Mouse (Mus musculus) forebrain, embryonic 11.5 days (tissue): ENCODE measurements around the gene Dglucy. TPM values are rescaled to one million over a fixed set of nuclear protein-coding genes. Genes with fewer than 3 reads are reported as not detected.

Experiments
- ATAC-seq: fragments of 200-750 bp; cut with Nextera tagmentation; replicated peaks from 2 replicates; pipeline ENCODE4 v1.8.0; 2017; ENCODE audit warnings: moderate TSS enrichment; ENCODE audit not compliant: low FRiP score
- DNase-seq: peaks from one replicate; pipeline ENCODE4 v3.0.0-alpha.2; 2017; ENCODE audit warnings: low spot score
- H3K27ac ChIP-seq: fragments of 300-500 bp; sonication (generic); 2 replicates; pipeline ENCODE4 v1.5.1; 2014; ENCODE audit warnings: low read depth, low read length
- H3K27me3 ChIP-seq: fragments of 300-500 bp; sonication (generic); 2 replicates; pipeline ENCODE4 v1.6.1; 2014; ENCODE audit warnings: mild to moderate bottlenecking, low read length, mixed read lengths; ENCODE audit not compliant: control insufficient read depth, insufficient read depth
- H3K36me3 ChIP-seq: fragments of 300-500 bp; sonication (generic); 2 replicates; pipeline ENCODE4 v1.6.1; 2014; ENCODE audit warnings: mild to moderate bottlenecking, low read length, moderate library complexity, mixed read lengths; ENCODE audit not compliant: control insufficient read depth, insufficient read depth
- H3K4me1 ChIP-seq: fragments of 300-500 bp; sonication (generic); replicated peaks from 2 replicates; pipeline ENCODE4 v1.6.1; 2014; ENCODE audit warnings: low read length, mixed read lengths; ENCODE audit not compliant: control insufficient read depth, insufficient read depth
- H3K4me2 ChIP-seq: fragments of 300-500 bp; sonication (generic); 2 replicates; pipeline ENCODE4 v1.6.1; 2014; ENCODE audit warnings: low read depth, mild to moderate bottlenecking, low read length, moderate library complexity, mixed read lengths; ENCODE audit not compliant: severe bottlenecking
- H3K4me3 ChIP-seq: fragments of 300-500 bp; sonication (generic); 2 replicates; pipeline ENCODE4 v1.5.1; 2014; ENCODE audit warnings: low read depth, low read length
- H3K9ac ChIP-seq: fragments of 300-500 bp; sonication (generic); 2 replicates; pipeline ENCODE4 v1.6.1; 2014; ENCODE audit warnings: low read length
- H3K9me3 ChIP-seq: fragments of 300-500 bp; sonication (generic); 2 replicates; pipeline ENCODE4 v1.6.1; 2016; ENCODE audit warnings: low read length, mixed read lengths; ENCODE audit not compliant: control insufficient read depth
- WGBS: fragments of 180-500 bp; shearing (Covaris S2); extraction: QIAGEN DNeasy Blood & Tissue Kit; methylation state at CpG from one replicate; pipeline ENCODE4 v1.1.7; 2014; 5-methylcytosine and 5-hydroxymethylcytosine counted together
- polyA plus RNA-seq: library from polyadenylated mRNA; unstranded; fragments of >200 nt; fragmentation: Nextera tagmentation; extraction: Ambion mirVana; gene quantifications from 2 replicates; pipeline ENCODE4 v1.2.1, GENCODE M21; 2014

The Dglucy gene
- polyA plus RNA-seq, 1 experiment from 2014 or later, result 0.87 TPM

DNA sequence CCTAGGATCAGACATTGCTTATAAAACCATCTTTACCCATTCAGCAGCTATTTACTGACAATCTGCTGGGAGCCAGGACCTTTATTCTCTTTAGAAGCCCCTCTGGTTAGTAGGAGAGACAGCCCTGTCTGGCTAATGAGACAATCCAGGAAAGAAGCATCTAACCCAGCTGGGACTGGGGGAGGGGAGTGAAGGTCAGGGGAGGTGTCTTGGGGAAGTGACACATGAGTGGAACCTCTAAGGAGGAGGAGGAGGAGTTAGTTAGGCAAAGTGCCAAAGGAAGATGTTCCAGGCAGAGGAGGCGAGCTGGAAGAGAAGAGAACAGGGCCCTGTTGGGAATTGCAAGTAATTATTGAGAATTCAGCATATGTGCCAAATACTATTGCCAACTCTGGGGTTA is 25.1 kb upstream of the Dglucy start:
- Histone ChIP-seq H3K4me2 (no peak overlapping the region), H3K27me3 (no peaks in the 10 kb centered on the region), H3K27ac (no peak overlapping the region), H3K36me3 (no peaks in the 10 kb centered on the region), H3K4me1 (no peaks in the 10 kb centered on the region), H3K9ac (no peak overlapping the region), H3K4me3 (no peak overlapping the region), H3K9me3 (no peaks in the 10 kb centered on the region)
- ATAC-seq (no peak), DNase-seq (no peak)
- WGBS, result 92% methylated on average over 1 of the region's 1 CpGs

GRCm38 (mm10) chr12:100757427-100757826 is 21.4 kb upstream of the Dglucy start:
- no peaks in the 10 kb centered on the region for H3K27me3 ChIP-seq
- no peak overlapping the region for H3K4me2 ChIP-seq
- no peaks in the 10 kb centered on the region for H3K4me1 ChIP-seq
- H3K9me3 ChIP-seq, result no peaks in the 10 kb centered on the region
- no peak overlapping the region for H3K9ac ChIP-seq
- H3K4me3 ChIP-seq, result no peak overlapping the region
- ATAC-seq, result no peak
- H3K36me3 ChIP-seq, result no peaks in the 10 kb centered on the region
- DNase-seq, result no peak
- 44% methylated on average over 4 of the region's 4 CpGs for WGBS
- no peak overlapping the region for H3K27ac ChIP-seq

GRCm38 (mm10) chr12:100762663-100763425 is 16.0 kb upstream of the Dglucy start:
- Histone ChIP-seq H3K9ac (no peak overlapping the region), H3K27ac (no peak overlapping the region), H3K27me3 (no peaks in the 10 kb centered on the region), H3K36me3 (no peaks in the 10 kb centered on the region), H3K4me1 (no peaks in the 10 kb centered on the region), H3K9me3 (no peaks in the 10 kb centered on the region), H3K4me2 (no peak overlapping the region), H3K4me3 (no peak overlapping the region)
- no peak for DNase-seq
- 63% methylated on average over 11 of the region's 11 CpGs for WGBS
- no peak for ATAC-seq

DNA sequence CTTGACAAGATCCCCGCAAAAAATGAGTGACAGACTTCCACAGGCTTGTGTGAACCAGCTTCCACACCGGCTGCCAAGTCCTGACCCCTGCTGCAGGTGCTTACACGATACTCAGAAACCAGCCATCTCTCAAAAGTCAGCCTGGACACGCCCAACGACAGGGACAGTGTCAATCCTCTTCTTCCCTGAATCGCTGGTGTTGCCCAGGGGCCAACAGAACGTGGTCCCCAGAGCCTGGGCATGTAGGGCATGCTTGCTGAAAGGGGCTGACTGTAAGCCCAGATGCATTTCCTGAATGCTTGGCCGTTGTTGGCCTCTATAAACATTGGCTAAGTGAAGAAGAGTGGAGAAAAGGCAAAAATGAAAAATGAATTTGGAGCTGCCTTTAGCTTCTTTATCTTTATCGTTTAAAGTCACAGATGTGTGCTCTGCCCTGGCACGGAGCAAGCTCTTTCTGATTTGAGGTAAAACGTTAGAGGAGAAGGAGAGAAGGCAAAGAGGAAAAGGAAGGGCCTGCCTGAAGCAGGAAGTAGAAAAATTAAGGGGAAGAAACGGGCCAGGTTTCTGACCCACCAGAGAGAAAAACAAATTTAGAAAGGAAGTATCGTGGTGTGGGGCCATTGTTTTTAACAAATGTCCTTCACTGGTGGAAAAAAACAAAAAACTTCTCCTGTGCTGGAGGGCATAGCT is 14.4 kb upstream of the Dglucy start:
- Histone ChIP-seq H3K4me3 (no peak overlapping the region), H3K4me2 (no peak overlapping the region), H3K27me3 (no peaks in the 10 kb centered on the region), H3K27ac (no peak overlapping the region), H3K4me1 (no peaks in the 10 kb centered on the region), H3K36me3 (no peaks in the 10 kb centered on the region), H3K9me3 (no peaks in the 10 kb centered on the region), H3K9ac (no peak overlapping the region)
- ATAC-seq, result no peak
- DNase-seq, result no peak
- WGBS, result 75% methylated on average over 13 of the region's 13 CpGs

- H3K4me1 ChIP-seq, result no peaks in the 10 kb centered on the region
- DNase-seq (no peak), ATAC-seq (no peak)
- no peak overlapping the region for H3K4me2 ChIP-seq
- no peaks in the 10 kb centered on the region for H3K27me3 ChIP-seq
- WGBS, result 92% methylated on average over 6 of the region's 6 CpGs
- H3K9me3 ChIP-seq, result no peaks in the 10 kb centered on the region
- H3K4me3 ChIP-seq, result no peak overlapping the region
- H3K27ac ChIP-seq, result no peak overlapping the region
- no peaks in the 10 kb centered on the region for H3K36me3 ChIP-seq
- no peak overlapping the region for H3K9ac ChIP-seq
These were observed 9.0 kb upstream of the Dglucy start for GRCm38 (mm10) chr12:100769871-100770270.

GRCm38 (mm10) chr12:100770765-100771164 is 8.1 kb upstream of the Dglucy start:
- Histone ChIP-seq H3K9me3 (no peaks in the 10 kb centered on the region), H3K4me1 (no peaks in the 10 kb centered on the region), H3K4me2 (no peak overlapping the region), H3K27me3 (no peaks in the 10 kb centered on the region), H3K4me3 (no peak overlapping the region), H3K27ac (no peak overlapping the region), H3K9ac (no peak overlapping the region), H3K36me3 (no peaks in the 10 kb centered on the region)
- ATAC-seq (no peak), DNase-seq (no peak)
- 88% methylated on average over 3 of the region's 3 CpGs for WGBS

DNA sequence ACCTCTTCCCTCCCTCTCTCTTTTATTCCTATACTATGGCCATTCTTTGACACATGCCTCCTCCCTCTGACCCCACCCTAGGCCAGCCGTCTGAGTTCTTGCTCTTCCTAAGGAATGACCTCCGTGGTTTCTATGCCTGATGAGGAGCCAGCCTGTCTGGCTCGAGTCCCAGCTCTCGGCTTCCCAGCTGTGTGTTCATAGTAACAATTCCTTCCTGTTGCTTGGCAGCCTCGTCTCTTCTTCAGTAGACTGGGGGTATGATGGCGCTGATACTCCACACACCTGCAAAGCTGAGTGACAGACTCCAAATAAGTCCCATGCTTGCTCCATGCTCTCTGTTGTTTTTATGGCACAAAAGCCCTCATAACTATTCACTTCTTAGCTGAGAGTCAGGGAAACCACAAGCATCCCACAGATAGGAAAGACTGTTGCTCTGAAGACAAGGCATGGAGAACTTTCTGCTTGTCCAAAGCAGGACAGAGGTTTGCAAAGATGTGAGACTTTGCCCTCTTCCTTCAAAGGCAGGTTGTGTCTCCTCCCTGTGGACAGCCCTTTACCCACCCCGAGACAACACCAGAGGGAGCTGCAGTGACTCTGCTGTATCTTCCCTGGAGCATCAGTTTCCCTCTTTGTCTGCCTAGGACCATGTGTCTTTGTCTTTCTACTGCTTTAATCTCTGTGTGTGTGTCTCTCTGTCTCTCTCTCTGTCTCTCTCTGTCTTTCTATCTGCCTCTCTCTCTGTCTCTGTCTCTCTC is 6.5 kb upstream of the Dglucy start:
- H3K27me3 ChIP-seq, result no peaks in the 10 kb centered on the region
- H3K4me3 ChIP-seq, result no peak overlapping the region
- no peaks in the 10 kb centered on the region for H3K9me3 ChIP-seq
- ATAC-seq (no peak), DNase-seq (no peak)
- no peak overlapping the region for H3K4me2 ChIP-seq
- no peaks in the 10 kb centered on the region for H3K4me1 ChIP-seq
- no peak overlapping the region for H3K27ac ChIP-seq
- H3K9ac ChIP-seq, result no peak overlapping the region
- 71% methylated on average over 7 of the region's 7 CpGs for WGBS
- no peaks in the 10 kb centered on the region for H3K36me3 ChIP-seq

GRCm38 (mm10) chr12:100774756-100775155 is 4.1 kb upstream of the Dglucy start:
- H3K4me1 ChIP-seq, result no peaks in the 10 kb centered on the region
- 84% methylated on average over 7 of the region's 7 CpGs for WGBS
- DNase-seq, result no peak
- H3K9me3 ChIP-seq, result no peaks in the 10 kb centered on the region
- H3K9ac ChIP-seq, result no peak overlapping the region
- H3K4me2 ChIP-seq, result no peak overlapping the region
- H3K4me3 ChIP-seq, result no peak overlapping the region
- no peak overlapping the region for H3K27ac ChIP-seq
- no peaks in the 10 kb centered on the region for H3K36me3 ChIP-seq
- no peak for ATAC-seq
- no peaks in the 10 kb centered on the region for H3K27me3 ChIP-seq
